Mouse (Mus musculus) cerebellum, adult 11 months (tissue): ENCODE measurements at regions not wholly inside any gene's neighbourhood (a gene's known extent, or its start where the extent isn't known, plus 50 kb on each side); places are given as distances from the start of the nearest gene placed in this dataset.

Source experiments
- DNase-seq: peaks from one replicate; pipeline ENCODE4 v3.0.0; 2022

DNA sequence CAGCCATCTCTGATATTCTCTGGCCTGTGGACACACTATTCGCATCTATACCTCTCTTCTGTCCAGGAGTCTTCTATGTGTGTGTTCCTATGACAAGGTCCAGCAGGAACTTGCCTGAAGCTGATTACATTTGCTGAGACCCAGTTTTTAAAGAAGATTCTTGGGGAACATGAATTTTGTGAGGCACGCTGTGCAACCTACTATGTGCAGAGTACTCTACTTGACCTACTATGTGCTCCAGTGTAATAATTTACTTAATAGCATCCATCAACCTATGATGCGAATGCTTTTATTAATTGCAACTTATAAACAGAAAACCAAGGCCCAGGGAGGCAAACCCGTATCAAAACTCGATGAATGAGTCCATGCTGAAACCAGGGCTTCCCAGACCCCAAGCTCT lies 231.4 kb downstream of the Tex36 start:
- no peak for DNase-seq

DNA sequence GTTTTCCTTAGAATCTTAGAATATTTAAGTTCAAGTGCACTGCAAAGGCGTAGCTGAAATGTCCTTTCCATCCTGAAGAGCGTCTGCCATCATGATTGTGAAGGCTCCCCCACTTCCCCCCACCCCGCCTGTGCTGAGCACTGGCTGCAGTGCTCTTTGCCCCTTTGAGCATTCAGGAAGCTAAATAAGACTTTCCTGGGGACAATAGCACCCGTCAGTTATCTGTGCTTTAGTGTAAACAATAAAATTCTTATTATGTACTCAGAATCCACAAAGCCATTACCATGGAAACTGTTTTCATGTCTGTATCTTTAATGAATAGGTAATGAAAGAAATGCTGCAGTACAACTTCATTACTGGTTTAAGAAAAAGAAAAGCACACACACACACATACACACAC lies 237.4 kb downstream of the Tex36 start:
- no peak for DNase-seq

DNA sequence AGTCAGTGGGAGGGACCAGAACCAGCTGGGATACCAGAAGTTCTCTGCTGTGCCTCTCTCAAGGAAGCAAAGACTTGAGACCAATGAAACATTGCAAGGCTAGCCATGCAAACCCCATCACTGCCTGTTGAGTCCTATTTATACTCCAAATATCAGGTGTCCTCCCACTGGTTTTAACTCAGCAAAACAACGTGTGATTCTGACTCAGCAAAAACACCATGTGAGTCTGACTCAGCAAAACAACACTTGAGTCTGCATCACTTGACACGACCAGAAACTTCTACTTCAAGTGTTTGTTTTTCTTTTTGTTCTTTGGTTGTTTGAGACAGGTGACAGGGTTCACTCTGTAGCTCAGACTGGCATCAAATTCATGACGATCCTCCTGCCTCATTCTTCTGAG lies 204.6 kb upstream of the Ctbp2 start:
- DNase-seq, result no peak

DNA sequence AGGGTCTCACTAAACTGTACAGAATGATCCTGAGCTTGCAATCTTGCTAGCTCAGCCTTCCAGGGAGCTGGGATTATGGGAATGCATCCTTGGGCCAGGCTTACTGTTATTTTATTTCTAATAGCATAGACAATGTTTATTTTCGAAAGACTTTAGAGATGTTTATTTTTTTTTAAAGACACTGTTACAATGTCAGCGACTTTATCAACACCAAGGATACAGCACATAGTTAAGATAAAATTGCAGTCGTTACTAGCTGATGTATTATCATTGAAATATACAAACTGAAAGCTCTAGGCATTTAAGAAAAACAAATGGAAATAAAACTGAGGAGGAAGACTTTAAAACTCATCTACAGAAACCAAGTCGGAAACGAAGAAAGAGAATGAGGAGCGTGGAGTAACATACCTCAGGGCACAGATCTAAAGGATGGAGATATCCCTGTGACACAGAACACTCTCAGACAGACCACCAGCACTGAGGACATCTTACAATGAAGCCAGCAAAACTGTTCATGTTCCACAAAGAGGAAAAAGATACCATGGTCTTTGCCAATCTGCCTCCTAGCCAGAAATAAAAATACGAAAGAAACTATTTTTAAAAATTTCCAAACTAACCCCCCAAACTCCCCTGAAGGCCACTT lies 201.5 kb upstream of the Ctbp2 start:
- DNase-seq, result no peak

DNA sequence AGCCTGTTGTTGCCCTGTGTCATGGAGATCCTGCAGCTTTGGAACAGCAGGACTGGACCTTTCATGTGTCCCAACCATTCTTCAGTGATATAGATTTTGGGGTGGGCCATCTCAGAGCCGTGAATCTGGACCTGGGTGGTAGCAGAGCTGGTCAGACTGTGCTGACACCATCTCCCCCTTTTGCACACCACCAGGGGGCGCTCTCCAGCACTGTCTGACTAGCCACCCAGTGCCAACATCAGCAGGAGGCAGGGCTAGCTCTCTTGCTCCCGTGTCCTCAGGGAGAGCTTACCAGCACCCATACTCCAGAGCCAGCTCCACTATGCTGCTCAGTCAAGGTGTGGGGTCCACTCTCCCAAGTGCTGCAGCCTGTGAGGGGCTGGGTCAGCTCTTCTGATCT lies 199.8 kb upstream of the Ctbp2 start:
- DNase-seq, result no peak

DNA sequence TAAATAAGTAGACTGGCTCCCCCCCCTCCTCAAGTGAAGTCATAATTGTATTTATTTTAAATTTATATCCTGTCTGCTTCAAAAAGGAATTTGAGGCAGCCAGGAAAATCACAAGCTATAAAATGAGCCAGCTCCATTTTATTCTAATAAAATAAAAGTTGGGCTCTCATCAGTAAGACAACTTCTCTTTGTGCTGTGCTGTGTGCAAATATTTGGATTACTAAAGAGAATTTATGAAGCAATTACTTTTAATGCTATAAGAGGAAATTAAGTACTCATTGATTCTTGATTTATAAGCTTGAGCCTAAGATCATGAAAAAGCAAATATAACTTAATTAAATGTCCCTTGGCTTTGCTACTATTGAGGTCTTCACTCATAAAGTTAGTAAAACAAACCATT lies 193.4 kb upstream of the Ctbp2 start:
- DNase-seq, result no peak

DNA sequence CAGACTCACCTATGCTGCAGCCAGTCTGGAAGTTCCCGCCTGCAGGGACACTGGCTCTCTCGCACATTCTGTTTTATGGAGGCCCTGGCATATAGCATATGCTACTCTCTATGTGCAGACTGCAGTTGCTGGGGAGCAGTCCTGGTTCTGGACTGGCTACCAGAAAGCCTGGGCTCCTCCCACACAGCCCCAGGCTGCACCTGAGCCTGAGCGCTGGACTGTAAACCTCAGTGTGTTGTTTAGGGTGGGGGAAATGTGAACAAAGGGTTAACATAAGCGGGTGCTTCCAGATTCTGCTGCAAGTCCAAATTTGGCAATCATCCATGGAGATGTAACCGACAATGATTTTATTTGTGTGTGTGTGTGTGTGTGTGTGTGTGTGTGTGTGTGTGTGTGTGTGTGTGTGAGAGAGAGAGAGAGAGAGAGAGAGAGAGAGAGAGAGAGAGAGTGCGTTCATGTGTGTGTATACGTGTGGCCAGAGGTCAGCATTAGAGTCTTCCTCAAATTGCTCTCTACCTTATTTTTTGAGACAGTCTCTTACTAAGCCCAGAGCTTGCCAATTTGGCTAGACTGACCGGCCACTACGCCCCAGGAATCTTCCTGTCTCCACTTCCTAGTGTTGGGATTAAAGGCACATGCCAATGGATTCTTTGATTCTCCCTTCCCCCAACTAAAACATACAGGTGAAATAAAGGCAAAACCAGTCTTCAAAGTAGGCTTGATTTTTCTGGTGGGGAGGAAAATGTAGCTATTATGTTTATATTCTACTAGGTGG lies 192.7 kb upstream of the Ctbp2 start:
- DNase-seq, result peak; percentile 74

DNA sequence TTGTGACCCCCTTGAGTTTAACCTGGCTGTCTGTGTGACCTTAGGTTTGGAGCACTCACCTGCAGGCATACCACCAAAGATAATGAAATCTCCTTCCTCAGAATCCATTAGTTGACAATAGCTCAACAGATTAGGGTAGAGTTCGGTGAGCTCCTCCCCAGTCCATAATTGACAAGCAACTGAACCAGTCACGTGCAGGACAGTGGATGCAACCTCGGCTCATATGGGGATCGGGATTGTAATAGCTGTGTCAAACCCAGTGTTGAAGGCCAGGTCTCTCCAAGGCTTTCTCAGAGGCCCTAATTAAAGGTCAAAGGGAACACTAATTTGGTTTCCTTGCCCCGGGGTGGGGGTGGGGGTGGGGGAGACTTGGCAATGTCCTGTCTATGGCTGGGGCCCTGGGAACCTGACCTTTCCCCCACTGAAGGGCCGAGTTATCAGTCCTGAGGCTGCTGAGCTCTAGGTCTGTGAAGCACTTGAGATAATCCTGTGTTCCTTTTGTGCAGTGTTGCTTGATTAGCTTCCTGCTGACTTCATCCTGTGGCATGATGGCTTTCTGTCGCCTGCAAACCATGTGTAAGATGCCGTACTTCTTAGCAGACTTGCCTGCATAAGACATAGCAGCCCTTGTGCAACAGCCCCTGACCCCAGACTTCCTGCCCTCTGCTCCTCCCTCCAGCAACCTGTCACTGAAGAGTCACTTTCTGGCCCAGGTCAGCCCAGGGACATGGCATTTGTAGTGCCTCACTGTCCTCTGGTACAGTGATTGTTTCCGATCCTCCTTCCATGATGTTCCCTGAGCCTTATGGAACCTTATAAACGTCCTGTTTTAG lies 191.3 kb upstream of the Ctbp2 start:
- no peak for DNase-seq

DNA sequence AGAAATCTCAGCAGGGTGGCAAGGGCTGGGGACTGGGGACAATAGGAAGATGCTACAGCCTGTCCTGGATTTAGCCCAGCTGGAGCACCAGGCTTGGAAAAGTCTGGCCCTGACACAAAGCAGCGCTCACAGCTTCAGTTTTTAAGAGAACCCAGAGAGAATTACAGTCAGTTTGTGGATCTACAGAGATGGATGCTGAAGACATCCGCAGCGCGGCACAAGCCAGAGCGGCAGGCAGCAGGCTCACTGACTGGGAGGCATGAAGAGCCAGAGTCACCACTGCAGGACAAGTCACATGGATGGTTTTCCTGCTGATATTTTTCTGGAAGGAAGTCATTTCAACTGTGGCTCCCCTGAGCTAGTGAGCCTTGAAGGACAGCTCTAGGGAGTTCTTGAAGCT lies 189.0 kb upstream of the Ctbp2 start:
- peak; percentile 38 for DNase-seq

DNA sequence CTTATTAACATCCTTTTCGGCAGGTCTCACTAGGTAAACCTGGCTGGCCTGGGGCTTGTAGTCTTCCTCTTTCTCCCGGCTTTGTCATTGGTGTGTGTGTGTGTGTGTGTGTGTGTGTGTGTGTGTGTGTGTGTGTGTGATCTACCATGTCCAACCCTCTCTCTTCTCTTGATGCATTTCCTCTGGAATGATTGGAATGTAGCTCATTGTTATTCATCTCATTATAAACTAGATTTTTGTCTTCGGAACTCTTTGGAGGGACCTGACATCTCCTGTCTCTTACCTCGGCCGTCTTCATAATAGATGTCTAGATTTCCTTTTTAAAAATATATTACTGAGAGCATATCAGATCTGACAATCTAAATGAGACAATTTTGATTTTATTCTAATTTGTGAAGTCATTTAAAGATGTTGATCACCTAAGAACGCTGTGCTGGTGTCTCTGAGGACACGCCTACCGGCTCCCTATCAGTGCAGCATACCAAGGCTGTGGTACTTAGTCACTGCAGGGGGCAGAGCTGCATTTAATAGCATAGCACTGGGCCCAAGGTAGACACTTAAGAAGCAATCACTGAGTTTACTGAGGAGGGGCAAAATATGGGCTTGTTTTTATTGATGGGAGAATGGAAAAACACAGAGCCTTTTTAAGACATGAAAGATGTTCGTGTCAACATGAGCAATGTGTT lies 187.1 kb upstream of the Ctbp2 start:
- DNase-seq, result no peak

DNA sequence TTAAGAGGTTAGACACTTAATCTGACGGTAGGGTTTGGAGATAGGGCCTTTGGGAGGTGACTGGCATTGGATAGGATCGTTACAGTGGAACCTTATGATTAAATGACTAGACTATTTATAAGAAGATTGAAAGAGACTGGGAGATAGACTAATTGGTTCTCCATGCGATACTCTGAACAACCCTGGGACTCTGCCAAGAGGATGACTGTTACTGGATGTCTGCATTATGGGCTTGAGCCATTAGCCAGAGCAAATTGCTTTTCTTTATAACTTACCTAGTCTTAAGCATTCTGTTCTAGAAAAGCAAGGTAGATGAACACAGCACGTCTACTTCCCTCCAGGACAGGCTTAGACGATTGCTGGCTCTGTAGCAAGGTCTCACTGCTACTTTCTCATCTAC lies 180.3 kb upstream of the Ctbp2 start:
- DNase-seq, result no peak

DNA sequence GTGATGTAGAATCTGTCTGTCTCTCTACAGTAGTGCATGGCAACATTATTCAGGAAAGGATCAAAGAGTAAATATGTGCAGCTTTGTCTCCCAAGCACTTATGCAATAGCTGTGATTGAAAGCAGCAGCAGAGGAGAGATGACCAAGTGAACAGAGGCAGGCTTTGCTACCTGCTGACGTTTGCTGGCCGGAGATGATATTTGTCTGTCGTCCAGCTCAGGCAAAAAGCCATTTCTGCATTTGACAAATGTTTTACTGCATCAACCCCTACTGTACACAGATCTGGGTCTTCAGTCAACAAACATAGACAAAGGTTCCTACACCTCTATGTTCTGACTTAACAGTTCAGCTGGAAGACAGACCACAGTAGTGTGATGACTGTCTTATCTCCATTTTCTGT lies 166.3 kb upstream of the Ctbp2 start:
- DNase-seq, result peak; percentile 54

DNA sequence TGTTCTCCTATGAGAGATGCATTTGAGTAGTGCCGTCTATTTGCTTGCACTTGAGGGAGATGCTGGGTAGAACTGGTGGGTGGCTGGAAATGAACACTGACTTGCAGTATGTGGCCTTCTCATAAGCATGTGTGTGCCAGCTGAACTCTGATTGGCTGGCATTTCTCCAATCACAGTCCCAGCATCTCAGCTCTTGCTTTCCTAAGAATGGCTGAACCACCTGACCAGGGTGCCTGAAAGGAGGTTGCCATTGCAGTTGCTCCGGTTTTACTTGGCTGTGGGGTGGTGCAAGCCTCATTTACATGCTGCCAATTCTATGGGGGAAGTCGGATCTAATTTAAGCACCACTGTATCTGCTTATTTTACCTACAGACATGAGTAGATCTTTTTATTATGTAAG lies 164.1 kb upstream of the Ctbp2 start:
- DNase-seq, result peak; percentile 33

DNA sequence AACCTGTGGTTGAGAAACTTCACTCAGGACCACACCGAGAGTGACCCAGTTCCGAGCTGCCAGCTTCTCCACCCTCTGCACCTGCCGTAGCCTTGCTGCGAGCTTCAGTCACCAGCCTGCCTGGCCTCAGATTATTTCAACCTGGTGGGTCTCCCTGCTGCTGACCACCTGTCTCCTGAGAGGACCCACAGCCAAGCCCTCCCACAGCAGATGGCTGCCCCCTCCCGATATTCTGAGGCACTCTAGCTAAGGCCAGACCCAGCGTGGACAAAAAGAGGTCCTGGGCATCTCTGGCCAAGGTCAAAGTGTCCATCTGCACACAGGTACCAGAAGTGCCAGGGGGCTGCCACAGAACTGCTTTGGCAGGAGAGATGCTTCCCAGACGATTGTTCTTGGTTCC lies 162.7 kb upstream of the Ctbp2 start:
- peak; percentile 96 for DNase-seq

DNA sequence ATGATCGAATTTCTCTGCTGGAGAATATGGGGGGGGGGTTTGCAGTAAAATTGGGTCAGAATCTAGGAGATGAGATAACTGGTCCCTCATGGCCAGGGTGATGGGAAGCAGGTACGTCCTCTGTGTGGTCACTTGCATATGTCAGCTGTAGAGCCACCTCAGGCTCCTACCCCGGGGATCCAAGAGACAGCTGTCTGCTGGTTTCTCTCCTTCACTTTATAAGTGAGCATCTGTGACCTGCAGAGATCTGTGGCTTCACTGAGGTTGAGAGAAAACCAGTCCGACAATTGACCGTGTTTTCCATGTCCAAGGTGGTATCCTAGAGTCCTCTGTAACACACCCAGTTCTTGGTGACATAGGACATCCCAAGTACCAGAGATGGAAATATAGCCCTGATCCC lies 162.1 kb upstream of the Ctbp2 start:
- DNase-seq, result peak; percentile 39

DNA sequence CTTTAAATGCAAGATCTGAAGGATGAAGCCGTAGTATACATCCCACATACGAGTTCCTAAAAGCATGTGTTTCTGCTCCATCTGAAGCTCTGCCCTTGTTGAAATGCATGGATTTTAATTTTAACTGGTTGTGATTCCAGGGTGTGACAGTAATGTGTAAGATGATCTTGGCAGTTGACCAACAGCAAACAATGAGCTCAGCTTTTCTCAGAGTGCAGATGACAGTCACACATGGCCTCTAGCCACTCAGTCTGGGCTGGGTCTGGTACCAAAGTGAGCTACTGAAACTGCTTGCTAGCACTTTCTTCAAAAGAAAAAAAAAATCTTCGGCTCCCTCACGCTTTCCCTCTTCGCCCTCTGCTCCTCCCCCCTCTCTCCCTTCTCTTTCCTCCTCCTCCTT lies 138.0 kb upstream of the Ctbp2 start:
- DNase-seq, result no peak

DNA sequence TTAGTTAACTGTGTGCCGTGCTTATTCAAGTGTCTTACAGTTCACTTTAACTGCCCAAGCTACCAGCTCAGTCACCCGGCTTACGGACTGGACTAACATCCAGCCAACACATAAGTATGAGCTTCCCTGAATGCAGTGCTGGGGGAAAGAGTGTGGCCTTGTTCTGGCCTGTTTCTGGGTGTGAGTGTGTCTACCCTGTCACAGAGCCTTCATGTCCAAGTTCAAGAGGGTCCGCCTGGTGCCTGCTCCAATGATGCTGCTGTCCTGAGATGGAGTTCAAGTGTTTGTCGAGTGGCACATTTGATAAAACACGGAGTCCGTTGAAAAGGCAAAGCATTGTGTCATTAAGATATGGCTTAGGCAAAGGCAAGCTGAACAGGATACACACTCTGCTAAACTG lies 135.0 kb upstream of the Ctbp2 start:
- no peak for DNase-seq

DNA sequence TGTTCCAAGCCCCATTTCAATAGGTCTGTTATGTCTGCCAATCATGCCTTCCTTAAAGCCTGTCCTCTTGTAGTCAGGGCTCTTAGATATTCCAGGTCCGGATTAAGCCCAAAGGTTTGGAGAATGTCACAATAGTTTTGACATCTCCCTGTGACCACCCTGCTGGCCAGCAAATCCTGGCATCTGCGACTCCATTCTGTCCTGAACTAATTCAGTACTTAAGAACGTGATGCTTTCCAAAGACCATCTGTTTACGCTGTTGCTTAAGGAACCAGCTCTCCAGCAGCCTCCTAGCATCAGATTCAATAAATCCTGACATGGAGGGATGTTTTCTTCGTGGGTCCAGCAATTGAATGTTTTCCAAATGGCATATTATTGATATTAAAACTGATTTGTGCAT lies 132.7 kb upstream of the Ctbp2 start:
- DNase-seq, result peak; percentile 29

DNA sequence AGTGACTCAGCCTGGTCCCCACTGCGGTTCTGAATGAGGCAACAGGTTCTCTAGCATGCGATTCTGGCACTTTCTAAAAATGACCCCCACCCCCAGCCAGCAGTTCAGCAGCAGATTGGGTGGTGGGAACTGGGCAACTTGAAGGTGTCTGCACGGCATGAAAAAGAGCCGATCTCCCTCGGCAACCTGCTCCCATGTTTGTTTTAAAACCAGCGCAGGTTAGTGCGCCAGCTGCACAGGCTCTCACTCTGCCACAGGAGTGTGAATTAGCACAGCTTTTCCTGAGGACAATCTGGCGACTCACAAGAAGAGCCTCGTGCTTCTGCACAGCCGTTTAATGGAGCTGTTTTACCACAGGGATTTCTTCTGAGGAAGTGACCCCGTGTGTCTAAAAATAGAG lies 120.4 kb upstream of the Ctbp2 start:
- no peak for DNase-seq

DNA sequence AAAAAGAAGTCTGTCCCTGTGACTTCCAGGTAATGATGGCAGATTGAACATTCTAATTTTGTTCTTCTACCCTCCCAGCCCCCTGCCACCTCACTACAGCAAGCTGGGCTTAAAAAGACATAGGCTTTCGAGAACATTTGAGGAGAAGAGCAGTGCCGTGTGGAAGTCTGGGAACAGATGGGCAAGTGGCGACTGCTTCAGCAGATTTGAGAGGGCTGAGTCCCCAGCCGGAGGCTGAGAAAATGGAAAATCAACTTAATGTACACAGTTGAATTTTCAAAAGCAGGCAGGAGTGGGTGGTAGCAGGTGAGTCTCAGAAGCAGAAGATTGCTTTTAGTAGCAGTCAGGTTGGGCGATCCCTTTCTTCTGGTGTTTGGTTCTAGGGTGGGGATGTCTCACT lies 110.2 kb upstream of the Ctbp2 start:
- no peak for DNase-seq

DNA sequence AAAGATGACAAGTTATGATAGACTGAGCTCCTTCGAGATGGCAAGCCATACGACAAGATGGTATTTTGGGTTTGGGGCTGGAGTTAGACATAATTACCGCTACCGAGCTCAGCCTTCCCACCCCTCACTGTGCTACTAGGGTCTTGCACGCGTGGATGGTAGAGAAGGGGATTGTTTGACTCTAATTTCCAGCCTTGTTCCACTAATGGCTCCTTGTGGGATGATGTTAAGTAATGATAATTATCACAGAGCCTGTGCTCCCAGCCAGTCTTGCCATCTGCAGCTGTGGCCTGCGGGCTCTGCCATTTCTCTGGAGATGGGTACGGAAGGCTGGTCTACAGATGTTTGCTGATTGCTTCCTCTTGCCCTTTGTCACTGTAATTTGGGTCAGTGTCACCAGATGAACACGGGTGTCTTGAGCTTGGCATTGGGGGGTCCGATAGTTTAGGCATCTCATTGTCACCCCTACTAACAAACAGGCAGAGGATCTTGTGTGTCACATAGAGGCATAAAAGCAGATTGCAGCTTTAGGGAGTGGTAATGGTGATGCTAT lies 108.8 kb upstream of the Ctbp2 start:
- no peak for DNase-seq

DNA sequence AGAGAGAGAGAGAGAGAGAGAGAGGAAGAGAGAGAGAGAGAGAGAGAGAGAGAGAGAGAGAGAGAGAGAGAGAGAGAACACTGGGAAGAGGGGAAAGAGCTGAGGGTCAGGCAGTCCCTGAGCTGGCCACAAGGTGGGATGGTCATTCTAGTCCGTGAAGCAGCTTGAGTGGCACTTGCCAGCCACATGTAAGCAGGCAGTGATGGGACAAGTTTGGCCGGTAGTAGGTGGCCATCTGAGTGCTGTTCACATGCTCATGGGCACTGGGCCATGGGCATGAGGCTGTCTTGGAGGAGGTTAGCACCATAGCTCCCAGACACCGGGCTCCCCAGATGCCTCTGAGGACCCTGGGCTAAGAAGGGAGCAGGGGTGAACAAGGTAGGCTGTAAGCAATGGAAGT lies 106.7 kb upstream of the Ctbp2 start:
- DNase-seq, result peak; percentile 34
